Mouse (Mus musculus) heart, postnatal 0 days (tissue): ENCODE results near the gene Gse1.

Experiments used
- CTCF ChIP-seq: IDR thresholded peaks from 2 replicates; pipeline ENCODE4 v1.5.1; 2016; ENCODE audit warnings: antibody characterized with exemption, control low read depth, low read depth
- EP300 ChIP-seq: IDR thresholded peaks from 2 replicates; pipeline ENCODE4 v1.6.1; 2016; ENCODE audit warnings: antibody characterized with exemption, low read depth

DNA sequence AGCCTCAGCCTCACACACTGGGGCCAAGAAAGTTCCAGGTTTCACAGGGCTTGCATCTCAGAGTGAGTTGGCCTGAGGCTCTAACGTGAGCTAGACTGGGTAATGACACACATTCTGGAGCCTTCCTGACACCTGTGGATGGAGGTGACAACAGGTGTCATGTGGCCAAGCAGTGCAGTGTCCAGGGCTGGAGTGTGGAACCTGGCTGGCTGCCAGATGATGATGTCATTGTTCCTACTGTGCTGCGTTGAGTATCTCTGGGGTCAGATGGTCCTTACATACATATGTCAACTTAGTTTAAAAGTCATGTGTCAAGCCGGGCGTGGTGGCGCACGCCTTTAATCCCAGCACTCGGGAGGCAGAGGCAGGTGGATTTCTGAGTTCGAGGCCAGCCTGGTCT is 51.2 kb downstream of the Gse1 start:
- TF ChIP-seq CTCF (no peak), EP300 (no peak)
